Mouse (Mus musculus): ENCODE results near the gene Cited4.

GRCm38 (mm10) chr4:120665782-120666181 is 590 bp upstream of the Cited4 start:
- TF ChIP-seq CTCF (IDR thresholded peaks at IDR 0.05; ENCODE audit: low read depth), result no peak
- no peak for TF ChIP-seq EP300 (optimal IDR thresholded peaks at IDR 0.05)

Data from stomach, postnatal 0 days (tissue).